Mouse (Mus musculus): ENCODE data around the gene Fam84b.
"Not testable (repeated sequence)": the region's sequence is repeated elsewhere in the genome, so short reads cannot be mapped to it uniquely, and the experiment has no call there.

Fam84b gene

DNA sequence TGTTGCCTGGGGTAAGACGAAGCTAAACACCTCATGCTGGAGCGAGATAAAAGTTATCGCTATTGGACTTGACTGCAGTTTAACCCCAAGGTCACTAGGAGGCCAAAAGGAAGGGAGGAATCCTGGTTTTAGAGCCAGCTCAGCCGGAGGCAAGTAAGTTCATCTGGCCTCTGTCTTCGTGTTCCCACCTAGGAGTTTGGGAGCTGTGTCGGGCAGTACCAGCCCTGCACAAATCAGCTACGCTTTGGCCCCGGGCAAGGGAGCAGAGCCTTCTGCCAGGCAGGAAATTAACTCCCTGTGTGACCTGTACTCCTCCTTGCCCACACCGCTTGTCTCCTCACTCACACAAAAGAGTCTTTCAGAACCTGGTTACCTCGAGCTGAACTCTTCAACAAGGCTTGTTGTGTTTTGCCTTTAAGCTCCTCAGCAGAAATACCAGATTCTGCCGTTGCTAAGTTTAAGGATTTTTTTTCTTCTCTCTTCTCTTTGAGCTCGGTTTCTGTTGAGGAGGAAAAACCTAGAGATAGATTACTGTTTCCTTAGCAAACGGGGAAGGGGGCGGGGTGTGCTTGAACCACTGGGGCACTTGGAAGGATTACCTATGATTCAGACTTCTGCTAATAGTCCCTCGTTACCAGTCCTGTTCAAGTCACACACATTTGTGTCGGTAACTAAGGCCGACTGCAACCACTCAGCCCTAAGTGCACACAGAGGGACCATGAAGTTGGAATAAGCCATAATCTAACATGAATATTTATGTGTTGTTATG is at the start of gene Fam84b:
Gene Fam84b, minus strand, starts transcription at position 548 of the 769 bp plus-strand sequence.
- in situ Hi-C loops (cut with MboI, MseI): no loop called here

DNA sequence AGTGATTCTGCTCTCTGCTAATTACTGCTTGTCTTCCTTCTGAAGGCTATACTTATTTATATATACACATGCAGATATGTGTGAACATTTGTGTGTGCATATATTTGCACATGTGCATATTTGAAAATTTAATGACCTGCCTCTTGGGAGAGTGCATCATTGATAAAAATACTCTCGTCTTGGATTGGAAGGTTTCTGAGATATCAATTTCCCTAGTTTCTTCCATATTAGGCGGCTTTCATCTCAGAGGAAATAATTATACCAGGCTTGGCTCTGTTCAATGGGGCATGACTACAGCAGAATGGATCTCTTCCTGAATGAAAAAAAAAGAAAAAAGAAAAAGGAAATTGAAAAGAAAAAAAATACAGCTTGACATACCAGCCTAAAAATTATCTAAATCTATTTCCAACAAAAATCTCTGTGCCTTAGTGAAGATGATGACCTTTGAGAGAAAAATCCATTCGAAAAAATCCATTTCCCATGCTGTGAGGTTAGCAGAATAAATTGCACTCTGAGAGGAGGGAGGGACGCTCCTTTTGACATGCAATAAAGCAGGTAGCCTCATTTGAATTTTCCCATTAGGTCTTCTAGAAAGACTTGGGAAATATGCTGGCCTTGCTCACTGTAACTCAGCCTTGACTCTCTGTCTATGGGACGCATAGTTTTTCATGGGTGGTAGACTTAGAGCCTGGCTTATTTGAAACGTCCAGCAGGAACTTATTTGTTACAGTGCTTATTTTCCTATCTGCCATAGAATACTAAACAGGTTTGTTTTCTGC is 44.8 kb upstream of the Fam84b start:
- in situ Hi-C loops (cut with MboI, MseI): no loop called here

DNA sequence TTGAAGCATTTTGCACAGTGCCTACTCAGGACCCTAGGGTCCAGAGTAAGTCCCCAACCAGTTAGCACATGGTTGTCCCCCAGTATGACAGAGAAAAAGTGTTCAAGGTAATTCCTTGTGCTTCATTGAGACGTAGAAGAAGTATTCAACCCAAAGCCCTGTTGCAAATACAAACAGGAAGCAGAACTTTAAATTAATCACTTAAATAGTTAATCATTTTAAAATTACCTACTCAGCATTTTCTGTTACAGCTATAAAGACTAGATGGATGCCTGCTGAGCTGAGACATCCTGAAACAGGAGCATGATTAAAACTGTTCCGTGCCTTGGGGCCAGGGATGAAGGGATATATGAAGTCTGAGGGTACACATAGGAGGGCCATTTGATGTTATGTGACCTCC is 42.5 kb upstream of the Fam84b start:
- in situ Hi-C loops (cut with MboI, MseI): no loop called here

DNA sequence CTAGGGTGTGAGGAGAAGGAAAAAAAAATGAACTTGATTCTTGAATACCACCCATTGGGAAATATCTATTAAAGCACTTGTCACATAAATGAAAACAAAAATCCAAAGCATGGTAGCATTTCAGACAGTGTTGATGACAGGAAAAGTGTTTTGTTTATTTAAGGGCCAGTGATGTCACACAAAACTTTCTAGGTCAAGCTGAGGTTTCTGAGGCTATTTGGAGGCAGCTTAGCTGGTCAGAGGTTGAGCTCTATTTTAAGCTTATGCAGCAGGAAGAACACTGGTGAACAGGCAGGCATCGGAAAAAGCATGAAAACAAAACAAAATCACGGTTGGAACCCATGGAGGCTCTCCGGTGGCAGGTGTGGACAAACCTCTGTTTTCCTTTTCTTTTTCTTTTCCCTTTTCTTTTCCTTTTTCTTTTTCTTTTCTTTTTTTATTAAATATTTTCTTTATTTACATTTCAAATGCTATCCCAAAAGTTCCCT is 39.4 kb upstream of the Fam84b start:
- in situ Hi-C loops (cut with MboI, MseI): no loop called here

DNA sequence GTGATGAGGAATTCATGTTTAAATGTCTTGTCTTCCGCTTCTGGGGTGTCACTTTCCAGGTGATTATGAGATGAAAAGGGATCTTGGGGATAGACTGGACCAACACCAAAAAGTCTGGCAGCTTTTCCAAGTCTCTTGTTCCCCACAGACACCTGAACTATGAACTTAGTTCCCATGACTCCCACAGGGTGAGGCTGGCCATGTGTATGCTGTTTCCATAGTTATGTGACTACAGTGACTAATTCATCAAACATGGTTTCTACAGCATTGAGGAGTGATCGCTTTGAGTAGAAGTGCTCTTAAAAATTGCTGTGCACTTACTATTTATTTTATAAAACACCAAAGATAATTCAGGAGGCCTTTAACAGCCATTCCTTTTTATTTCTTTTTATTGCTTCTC is 35.1 kb upstream of the Fam84b start:
- in situ Hi-C loops (cut with MboI, MseI): no loop called here

DNA sequence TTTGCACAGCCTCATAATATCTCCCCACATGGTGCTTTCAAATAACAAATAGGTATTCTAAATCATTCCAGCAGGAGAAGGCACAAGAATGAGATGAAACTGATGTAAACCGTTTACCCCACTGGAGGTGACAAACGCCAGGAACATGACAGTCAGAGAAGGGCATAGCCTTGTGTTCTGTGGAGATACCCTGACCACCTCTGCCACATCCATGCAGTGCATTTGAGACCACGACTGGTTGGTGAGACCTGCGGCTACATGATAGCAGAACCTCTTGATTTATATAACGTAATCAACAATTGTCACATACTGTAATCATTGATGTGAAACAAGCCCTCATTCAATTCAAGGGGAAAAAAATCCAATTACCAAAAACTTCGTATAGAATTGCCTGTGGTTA is 22.1 kb upstream of the Fam84b start:
- in situ Hi-C loops (cut with MboI, MseI): no loop called here

DNA sequence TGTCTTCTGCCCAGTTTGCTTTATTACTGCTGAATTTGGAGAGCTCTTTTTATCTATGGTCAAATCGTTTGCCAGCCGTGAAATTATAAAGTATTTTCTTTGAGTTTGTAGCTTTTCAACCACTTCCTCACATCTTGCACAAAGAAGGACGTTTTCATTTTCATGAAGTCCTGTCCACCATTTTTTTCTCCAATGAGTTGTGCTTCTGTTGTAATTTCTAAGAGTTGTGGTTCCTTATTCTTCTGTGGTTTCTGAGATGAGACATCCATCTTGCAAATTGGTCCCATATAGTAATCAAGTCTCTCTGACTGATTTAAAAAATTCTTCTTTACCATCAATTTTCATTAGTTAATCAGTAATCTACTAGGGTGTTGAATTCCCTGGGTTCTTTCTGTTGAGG is 8.8 kb upstream of the Fam84b start:
- in situ Hi-C loops (cut with MboI, MseI): no loop called here

DNA sequence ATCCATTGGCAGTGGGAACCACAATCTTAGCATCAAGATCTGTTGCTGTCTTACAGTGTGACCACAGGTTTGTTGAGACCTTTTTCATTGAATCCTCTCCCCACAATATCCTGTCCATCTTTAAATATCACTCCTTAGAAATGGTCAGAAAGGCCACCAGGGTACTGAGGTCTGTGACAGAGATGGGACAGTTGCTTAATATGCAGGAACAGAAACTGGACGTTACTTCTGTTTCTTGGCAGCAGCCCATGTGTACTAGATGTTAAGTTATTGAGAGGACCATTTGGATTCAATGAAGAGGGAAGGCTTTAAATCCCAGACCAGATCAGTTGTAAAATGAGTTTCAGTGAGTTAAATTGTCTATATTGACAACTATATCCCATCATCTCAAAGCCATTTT is 1.5 kb upstream of the Fam84b start:
- in situ Hi-C loops (cut with MboI, MseI): no loop called here

DNA sequence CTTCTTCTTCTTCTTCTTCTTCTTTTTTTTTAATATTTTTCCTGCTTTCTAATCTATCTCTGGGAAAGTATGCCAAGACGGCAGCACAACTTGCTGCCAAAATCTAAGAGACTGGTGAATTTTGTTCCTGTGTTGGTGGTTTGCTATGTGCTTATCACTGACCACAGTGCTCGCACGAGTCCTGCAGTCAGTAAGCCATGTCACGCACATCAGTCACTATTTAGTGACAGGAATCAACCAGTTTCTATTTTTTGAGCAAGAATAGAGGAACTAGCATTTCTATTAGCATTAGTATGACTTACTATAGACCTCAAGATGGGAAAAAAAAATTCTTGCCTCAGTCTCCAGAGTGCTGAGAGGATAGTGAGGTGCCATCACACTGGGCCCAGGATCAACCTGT is 573 bp upstream of the Fam84b start:
- in situ Hi-C loops (cut with MboI, MseI): no loop called here

DNA sequence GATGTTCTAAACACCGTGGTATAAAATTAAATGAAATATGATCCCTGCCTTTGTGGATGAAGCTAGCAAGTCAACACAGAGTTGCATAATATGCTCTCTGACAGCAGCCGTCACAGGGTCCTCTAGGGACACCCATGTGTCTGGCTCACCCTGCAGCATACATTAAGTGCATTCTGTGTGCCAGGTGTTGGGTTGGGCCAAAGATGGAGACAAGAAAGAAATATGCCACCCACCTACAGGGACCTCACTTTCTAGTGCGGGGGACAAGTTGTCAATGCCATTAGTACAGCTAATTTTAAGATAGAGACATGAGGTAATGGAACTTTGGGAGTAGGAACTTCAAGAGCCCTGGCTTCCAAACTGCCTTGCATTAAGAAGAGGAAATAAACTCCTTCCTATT is 4.9 kb downstream of the Fam84b start:
- in situ Hi-C loops (cut with MboI, MseI): no loop called here

DNA sequence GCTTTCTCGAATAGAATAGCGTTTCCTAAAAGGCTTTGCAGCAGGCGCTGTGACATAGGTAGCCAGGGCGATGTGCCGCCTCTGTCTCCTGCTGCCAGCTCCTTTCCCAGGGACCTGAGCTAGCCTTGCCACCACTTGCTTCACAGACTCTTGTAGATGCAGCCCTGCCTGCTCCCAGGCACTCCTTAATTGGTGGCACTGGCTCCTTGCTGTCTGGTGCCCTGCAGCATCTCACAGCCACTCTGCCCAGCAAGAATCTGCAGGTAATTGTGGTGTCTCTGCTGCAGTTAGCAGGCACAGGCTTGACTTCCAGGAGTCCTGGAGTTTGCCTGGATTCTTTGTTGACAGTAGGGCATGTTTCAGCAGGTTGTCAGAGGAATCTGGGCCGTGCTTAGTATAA is 7.3 kb downstream of the Fam84b start:
- in situ Hi-C loops (cut with MboI, MseI): no loop called here

DNA sequence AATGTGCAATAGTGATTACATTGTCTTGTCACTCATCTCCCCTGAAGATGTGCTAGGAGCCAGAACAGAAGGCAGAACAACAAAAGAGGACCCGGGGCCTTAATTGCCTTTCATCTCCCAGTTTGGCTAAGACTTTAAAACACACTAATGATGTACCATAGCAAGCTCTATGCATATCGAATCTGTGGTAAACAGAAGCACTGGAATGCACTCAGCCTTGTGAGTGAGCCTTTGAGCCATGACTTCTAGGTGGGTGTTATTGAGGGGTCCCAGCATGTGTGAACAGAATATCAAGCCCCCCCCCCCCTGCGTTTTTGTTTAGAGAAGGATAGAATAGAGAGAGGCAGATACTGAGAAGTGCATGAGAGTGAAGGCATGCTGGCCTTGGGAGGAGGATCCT is 7.7 kb downstream of the Fam84b start:
- in situ Hi-C loops (cut with MboI, MseI): no loop called here

DNA sequence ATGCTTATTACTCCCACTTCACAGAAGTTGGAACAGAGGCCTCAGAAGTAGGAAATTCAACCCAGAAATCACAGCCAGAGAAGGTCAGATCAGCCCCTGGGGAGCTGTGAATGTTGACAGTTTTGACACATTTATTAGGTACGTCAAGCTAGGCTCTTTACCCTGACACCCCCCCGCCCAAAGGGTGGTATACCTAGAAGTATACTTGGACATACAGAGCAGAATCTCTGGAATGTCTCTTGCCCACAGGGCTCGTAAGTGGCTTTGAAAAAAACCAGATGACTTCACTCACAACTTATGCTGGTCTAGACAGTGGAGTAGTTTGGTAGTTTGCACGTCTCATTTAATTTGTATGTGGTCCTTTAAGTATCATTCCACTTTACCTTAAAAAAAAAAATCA is 11.8 kb downstream of the Fam84b start:
- in situ Hi-C loops (cut with MboI, MseI): no loop called here

DNA sequence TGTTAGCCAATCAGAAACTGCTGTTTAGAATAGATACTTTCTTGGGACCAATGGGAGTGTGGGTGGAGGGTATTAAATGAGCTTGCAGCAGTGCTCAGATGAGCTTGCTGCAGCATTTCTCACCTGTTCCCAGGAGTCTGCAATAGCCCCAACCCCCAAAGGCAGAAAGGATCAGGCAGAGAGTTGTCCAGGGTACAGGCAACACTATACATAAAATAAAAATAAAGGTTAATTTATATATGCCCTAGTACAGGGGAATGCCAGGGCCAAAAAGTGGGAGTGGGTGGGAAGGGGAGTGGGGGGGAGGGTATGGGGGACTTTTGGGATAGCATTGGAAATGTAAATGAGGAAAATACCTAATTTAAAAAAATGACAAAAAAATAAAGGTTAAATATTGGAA is 12.3 kb downstream of the Fam84b start:
- in situ Hi-C loops (cut with MboI, MseI): not testable (repeated sequence)

DNA sequence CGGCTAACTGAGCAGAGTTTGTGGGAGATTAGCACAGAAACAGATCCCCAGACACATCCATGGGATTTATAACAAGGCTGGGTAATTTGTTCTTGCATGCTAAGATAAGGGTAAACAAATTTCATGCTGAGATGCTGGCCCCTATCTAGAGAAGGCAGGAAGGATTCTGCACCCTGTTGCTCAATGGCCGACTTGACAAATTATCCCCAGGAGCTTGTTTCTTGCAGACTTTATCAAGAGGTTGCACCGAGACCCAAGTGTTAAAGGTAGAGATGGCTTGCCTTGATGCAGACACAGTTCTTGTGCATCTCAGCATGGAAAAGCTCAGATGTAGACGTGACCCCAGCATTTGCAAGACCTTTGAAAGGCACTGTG is 13.3 kb downstream of the Fam84b start:
- in situ Hi-C loops (cut with MboI, MseI): no loop called here

DNA sequence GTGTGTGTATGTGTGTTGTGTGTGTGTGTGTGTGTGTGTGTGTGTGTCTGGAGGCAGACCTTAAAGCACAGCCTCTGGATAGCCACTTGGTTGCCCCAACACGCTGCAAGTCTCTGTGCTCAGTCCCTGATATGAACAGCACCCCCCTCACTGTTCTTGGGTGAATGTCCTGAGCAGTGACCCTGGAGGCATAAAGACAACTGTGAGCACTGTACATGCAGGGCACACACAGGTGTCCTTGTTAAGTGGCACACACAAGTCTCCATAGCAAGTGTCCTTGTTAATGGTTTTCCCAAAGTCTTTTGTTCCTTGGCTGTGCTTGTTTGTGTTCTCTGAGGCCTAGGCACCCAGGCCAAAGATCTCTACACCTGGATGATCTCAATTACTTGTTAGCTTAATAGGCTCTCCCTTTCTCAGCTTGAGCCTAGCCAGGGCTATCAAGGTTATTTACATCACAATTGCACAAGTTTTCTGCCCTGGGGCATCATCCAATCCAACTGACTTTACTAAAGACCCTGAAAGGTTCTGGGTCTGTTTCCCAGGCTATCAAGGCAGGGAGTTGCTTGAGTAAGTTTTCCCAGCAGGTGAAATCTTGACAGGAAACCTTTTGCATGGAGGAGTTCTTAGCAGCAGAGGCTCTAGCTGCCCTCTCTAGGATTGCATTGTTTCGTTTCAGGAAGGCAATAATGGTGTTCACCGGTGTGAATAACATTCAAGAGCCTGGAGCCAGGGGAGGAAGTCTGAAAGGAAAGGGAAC is 13.9 kb downstream of the Fam84b start:
- in situ Hi-C loops (cut with MboI, MseI): no loop called here

DNA sequence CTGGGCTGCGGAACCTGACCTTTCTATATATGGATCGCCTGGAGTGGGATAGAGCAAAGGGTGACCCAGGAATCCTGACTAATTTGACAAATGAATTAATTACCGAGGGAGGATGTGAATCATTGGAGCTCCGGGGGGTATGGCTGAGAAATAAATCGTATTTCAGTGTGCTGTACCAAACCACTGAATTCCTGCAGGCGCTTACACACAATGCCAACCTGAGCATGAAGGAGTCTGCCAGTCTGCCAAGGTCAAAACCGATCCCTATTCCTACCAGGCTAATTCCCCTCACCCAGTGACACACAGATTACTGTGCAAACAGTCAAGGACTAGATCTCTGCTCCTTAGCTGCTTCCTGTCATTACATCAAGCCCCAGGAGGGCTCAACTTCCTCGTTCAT is 15.4 kb downstream of the Fam84b start:
- in situ Hi-C loops (cut with MboI, MseI): no loop called here

DNA sequence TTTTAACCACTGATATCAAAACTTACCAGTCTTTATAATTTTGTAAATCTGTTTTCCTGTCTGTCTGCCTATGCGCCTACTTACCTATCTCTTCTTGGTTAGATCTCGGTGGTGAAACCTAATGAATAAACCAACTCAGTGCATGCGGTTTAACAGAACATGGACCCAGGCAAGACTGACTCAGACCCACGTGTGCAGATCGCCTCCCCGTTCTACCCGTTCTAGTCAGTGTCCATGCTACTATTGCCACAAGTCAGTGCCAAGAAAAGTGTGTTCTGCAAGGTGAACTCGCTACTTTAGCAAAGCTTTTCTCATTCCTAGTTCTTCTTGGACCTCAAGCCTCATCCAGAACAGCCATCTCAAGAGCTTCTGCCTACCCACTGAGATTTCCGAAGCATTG is 15.9 kb downstream of the Fam84b start:
- in situ Hi-C loops (cut with MboI, MseI): no loop called here

DNA sequence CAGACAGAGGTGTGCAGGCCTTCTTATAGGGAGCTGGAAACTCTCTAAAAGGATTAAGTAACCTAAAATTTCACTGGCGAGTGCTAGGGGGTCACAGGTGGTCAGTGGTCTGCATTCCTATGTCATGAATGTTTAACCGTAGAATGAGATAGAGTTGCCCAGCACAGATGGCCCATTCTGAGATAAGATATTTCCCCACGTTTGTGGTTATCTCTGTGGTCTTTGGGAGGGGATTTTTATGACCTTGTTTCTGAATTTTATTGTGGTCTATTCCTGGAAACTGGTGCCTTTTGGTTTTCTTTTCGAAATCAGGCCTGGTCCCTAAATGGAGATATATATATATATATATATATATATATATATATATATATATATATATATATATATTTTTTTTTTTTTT is 17.3 kb downstream of the Fam84b start:
- in situ Hi-C loops (cut with MboI, MseI): no loop called here

DNA sequence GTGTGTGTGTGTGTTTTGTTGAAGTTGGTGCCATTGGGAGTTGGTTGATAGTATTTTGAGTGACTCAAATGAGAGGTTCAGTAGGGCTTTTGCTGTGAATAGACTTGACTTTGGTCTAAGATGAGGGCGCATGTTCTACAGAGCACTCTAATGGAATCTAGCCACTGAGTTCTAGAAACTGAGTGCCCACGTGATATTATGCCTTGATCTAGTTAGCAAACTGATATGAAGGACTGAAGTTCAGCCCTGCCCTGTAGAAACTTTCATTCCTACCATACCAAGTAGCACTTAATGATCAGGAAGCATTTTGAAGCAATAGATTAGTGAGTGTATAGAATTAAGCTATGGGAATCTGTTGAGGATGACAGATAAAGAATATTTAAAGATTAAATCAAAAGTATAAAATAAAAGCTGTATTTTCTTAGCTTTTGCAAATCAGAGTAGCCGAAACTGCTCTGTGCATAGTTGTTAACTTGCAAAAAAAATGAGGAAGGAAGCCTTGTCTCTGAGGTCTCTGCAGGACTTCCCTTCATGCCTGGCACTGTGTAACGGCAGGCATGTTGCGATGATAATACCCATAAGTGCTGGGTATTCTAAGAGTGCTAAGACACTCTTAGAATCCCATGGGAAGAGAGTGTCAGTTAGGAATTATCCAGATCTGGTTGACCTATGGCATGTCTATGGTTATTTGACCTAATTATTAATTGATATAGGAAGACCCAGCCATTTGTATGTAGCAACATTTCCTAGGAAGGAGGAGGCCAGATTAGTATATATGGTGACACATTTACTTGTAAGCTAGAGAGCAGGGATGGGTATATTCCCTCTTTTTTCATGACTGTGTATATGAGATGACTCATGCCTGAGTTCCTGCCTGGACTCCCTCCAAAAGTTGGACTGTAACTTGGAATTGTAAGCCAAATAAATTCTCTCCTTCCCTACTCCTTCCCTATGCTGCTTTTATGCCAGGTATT is 18.7 kb downstream of the Fam84b start:
- in situ Hi-C loops (cut with MboI, MseI): no loop called here

DNA sequence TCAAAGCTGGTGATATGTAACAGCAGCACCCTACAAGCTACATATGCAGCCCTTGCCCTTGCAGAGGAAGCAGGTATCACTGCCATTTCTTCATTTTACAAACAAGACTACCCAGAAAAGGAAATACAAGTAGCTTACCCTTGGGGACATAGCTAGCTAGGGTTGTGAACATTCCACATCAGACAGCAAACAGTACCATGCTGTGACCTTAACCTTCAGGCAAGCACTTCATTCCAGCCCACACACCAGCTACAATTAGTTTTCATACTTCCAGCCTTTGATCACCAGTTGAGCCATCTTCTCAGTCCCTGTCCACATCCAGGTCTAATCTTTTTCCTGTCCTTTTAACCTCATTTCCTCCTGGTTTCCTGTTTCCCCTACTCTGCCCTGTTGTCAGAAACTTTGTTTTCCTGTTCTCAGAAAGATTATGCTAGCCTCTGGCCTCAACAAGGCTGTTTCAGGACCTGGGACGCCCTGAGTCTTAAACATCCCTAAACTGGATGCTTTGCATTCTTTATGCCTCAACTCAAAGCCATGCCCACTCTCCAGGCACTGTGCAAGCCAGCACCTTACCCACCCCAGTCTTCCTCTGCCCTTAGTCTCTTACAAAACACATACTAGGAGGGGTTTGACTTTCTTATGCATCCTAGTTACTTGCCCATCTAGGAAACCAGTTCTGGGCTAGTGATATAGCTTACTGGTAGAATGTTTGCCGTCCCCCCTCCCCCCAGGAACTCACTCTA is 19.9 kb downstream of the Fam84b start:
- in situ Hi-C loops (cut with MboI, MseI): no loop called here

All from T-helper 1 cell (primary cell).